Mouse (Mus musculus) liver, adult 2 months (tissue): Measurements from ENCODE around the gene Cabp4. TPM values are rescaled to one million over a fixed set of nuclear protein-coding genes. Genes with fewer than 3 reads are reported as not detected.
"Not testable (repeated sequence)": the region's sequence is repeated elsewhere in the genome, so short reads cannot be mapped to it uniquely, and the experiment has no call there.

Experiments used
- DNase-seq: peaks from one replicate; pipeline ENCODE4 v3.0.0-alpha.2; 2011; ENCODE audit warnings: low read depth, low spot score; ENCODE audit errors: extremely low read depth
- H3K27ac ChIP-seq: fragments of 200-500 bp; replicated peaks from 2 replicates; pipeline ENCODE4 v1.5.1; 2012; ENCODE audit warnings: low read depth, mild to moderate bottlenecking, control low read depth, inconsistent platforms, low read length; ENCODE audit not compliant: insufficient read depth
- H3K27me3 ChIP-seq: fragments of 200-500 bp; 2 replicates; pipeline ENCODE4 v1.6.1; 2012; ENCODE audit warnings: mild to moderate bottlenecking, moderate library complexity, low read length, inconsistent platforms; ENCODE audit not compliant: control insufficient read depth, insufficient read depth
- H3K36me3 ChIP-seq: fragments of 200-500 bp; 2 replicates; pipeline ENCODE4 v1.6.1; 2012; ENCODE audit warnings: low read length, inconsistent platforms; ENCODE audit not compliant: control insufficient read depth, insufficient read depth
- H3K4me1 ChIP-seq: fragments of 200-500 bp; 2 replicates; pipeline ENCODE4 v1.6.1; 2011; ENCODE audit warnings: low read length; ENCODE audit not compliant: control insufficient read depth, insufficient read depth
- H3K4me3 ChIP-seq: fragments of 200-500 bp; 2 replicates; pipeline ENCODE4 v1.5.1; 2011; ENCODE audit warnings: low read depth, mild to moderate bottlenecking, control low read depth, low read length, moderate library complexity; ENCODE audit not compliant: insufficient read depth
- H3K79me2 ChIP-seq: fragments of 200-500 bp; 2 replicates; pipeline ENCODE4 v1.6.1; 2012; ENCODE audit warnings: inconsistent platforms, mild to moderate bottlenecking, low read length, moderate library complexity; ENCODE audit not compliant: control insufficient read depth, insufficient read depth
- H3K9ac ChIP-seq: fragments of 200-500 bp; 2 replicates; pipeline ENCODE4 v1.6.1; 2012; ENCODE audit warnings: low read depth, mild to moderate bottlenecking, control low read depth, inconsistent platforms, low read length
- CTCF ChIP-seq: fragments of 200-500 bp; IDR thresholded peaks from 2 replicates; pipeline ENCODE4 v1.5.1; 2011; ENCODE audit warnings: low read depth, low read length, control low read depth
- POLR2A ChIP-seq: fragments of 200-500 bp; IDR thresholded peaks from 2 replicates; pipeline ENCODE4 v1.6.1; 2011; ENCODE audit warnings: low read length, control low read depth; ENCODE audit not compliant: insufficient read depth; ENCODE audit errors: extremely low read depth
- WGBS: fragments of 180-500 bp; shearing (Covaris S2); methylation state at CpG from one replicate; pipeline ENCODE4 v1.1.7; 2018; 5-methylcytosine and 5-hydroxymethylcytosine counted together
- polyA plus RNA-seq: library from polyadenylated mRNA; depleted of rRNA; stranded (reverse); fragments of >200 nt; gene quantifications from 2 replicates; pipeline ENCODE4 v1.2.3, GENCODE M21; 2012
- total RNA-seq: library from RNA; depleted of rRNA; stranded (reverse); fragments of >200 nt; gene quantifications from 2 replicates; pipeline ENCODE4 v1.2.3, GENCODE M21; 2014

The Cabp4 gene
- total and polyA plus RNA-seq, 2 experiments, result 0.37 TPM; not detected in 1

DNA sequence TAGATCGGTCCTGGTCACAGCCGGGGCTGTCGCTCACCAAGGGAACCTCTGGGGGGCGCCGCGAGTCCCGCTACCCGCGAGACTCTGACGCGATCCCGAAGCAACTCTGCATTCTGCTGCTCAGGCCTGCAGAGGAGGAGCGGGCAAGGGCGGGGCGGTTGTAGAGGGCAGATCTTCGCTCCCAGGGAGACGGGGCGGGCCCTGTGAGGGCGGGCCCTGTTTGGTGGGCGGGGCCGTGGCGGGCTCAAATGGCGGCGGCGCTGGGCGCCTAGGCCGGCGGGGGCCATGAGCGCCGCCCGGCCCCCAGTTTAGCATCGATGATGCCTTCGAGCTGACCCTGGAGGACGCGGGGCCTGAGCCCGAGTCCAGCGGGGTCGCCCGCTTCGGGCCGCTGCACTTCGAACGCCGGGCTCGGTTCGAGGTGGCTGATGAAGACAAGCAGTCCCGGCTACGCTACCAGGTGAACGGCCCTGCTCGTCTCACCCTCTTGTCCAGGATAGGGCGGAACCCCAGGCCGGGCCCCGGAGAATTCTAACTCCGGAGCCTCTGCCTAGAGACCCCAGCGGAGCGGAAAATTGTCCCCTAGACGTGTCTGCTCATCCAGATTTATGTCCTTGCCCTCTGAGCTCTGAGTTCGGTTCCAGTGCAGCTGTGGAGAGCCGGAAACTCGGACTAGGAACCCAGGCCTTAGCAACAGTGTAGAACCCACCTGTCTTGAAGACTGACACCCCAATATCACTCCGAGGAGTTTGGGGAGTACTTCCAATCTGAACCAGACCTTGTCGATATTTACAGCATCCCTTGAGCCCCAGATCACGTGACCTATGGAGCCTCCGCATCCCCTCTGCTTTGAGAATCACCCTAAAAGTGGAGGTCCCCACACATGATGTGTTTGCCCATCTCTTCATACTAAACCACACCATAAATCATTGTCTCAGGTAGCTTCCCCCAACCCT, 17.8 kb downstream of the Cabp4 start, which contains the start of gene Aip:
Gene Aip (minus strand): TSS at position 118 of the 956 bp plus-strand sequence.
- TF ChIP-seq POLR2A (peak; percentile 89), CTCF (peak; percentile 76)
- DNase-seq, result peak; percentile 87
- Histone ChIP-seq H3K9ac (peak within 1 kb of the TSS; percentile 90), H3K36me3 (no peaks in the 10 kb centered on the region; the same call in 1 of the 2 replicates), H3K27me3 (no peaks in the 10 kb centered on the region), H3K27ac (peak within 1 kb of the TSS; percentile 72), H3K4me3 (peak within 1 kb of the TSS; percentile 93), H3K4me1 (peaks cover 5% of the 10 kb centered on the region; the same call in 1 of the 2 replicates), H3K79me2 (peaks cover 8% of the 10 kb centered on the region; the same call in 1 of the 2 replicates)
- WGBS, result 1% methylated on average over 63 of the region's 64 CpGs

DNA sequence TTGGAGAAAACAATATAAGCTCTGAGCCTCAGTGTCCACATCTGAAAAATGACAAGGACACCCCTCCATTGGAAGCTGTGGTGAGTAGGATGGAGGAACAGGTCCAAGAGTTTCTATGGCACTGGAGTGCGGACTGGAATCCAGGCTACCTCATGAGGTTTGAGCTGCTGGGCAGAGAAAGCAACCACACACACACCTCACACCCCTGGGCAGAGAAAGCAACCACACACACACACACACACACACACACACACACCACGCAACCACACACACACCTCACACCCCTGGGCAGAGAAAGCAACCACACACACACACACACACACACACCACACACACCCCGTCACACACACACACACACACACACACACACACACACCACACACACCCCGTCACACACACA, 18.6 kb downstream of the Cabp4 start:
- H3K9ac ChIP-seq, result peak overlapping the region; percentile 63
- not testable (repeated sequence) for H3K4me1 ChIP-seq, H3K36me3 ChIP-seq, H3K27me3 ChIP-seq, DNase-seq, H3K79me2 ChIP-seq
- H3K4me3 ChIP-seq, result peak overlapping the region; percentile 41
- H3K27ac ChIP-seq, result 0 out of 2 replicates have a peak overlapping the region, but pooled peaks have one; percentile 3
- 4% methylated on average over 4 of the region's 4 CpGs for WGBS

GRCm38 (mm10) chr19:4124432-4124831, 19.4 kb downstream of the Cabp4 start:
- TF ChIP-seq POLR2A (no peak), CTCF (no peak)
- Histone ChIP-seq H3K27me3 (no peaks in the 10 kb centered on the region), H3K79me2 (peaks cover 8% of the 10 kb centered on the region; the same call in 1 of the 2 replicates), H3K27ac (no peak overlapping the region), H3K4me3 (no peak overlapping the region), H3K36me3 (no peaks in the 10 kb centered on the region; the same call in 1 of the 2 replicates), H3K9ac (no peak overlapping the region), H3K4me1 (peaks cover 10% of the 10 kb centered on the region)
- no peak for DNase-seq
- 82% methylated on average over 4 of the region's 4 CpGs for WGBS

DNA sequence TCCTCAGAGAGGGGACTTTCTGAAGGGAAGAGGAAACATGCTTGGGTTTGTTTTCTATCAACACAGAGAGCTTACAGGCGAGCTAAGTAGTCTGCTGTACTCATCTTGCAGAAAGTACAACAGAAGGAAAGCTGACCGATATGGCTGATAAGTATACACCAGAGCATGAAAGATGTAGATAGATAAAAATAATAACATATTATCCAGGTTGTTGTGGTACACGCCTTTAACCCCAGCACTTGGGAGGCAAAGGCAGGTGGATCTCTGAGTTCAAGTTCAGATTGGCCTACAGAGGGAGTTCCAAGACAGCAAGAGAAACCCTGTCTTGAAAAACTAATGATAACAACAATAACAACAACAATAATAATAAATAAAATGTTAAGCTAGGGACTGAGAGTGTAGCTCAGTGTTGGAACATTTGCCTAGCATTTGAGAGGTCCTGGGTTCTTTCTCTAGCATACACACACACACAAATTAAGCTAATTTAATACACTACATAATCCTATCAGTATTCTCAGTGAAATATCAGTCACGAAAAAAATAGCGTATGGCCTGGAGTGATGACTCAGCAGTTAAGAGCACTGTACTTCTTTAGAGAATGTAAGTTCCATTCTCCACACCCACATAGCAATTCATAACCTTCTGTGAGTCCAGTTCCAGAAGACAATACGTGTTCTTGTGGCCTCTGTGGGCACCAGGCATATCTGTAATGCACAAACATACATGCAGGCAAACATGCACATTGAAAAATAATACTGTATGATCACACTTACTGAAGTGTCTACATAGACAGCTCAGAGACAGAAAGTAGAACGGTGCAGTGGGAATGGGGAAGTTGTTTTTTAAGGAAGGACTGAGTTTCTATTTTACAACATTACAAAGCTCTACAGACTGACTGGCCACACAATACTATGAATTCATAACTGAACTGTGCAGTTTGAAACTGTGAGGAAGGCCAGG, 21.1 kb downstream of the Cabp4 start:
- TF ChIP-seq CTCF (no peak), POLR2A (no peak)
- Histone ChIP-seq H3K4me3 (no peak overlapping the region), H3K27ac (no peak overlapping the region), H3K36me3 (no peaks in the 10 kb centered on the region; the same call in 1 of the 2 replicates), H3K4me1 (peaks cover 10% of the 10 kb centered on the region), H3K79me2 (peaks cover 8% of the 10 kb centered on the region; the same call in 1 of the 2 replicates), H3K9ac (no peak overlapping the region), H3K27me3 (no peaks in the 10 kb centered on the region)
- 83% methylated on average over 7 of the region's 7 CpGs for WGBS
- DNase-seq, result no peak

GRCm38 (mm10) chr19:4121896-4122295, 21.9 kb downstream of the Cabp4 start:
- not testable (repeated sequence) for H3K79me2 ChIP-seq, DNase-seq, H3K27me3 ChIP-seq, H3K4me1 ChIP-seq, H3K36me3 ChIP-seq, H3K4me3 ChIP-seq, H3K9ac ChIP-seq
- H3K27ac ChIP-seq, result peak overlapping the region; percentile 7; the same call in 1 of the 2 replicates
- WGBS, result 62% methylated on average over 6 of the region's 6 CpGs
